Mouse (Mus musculus) Patski (cell line): ENCODE results near the gene Lipt1. TPM values are rescaled to one million over a fixed set of nuclear protein-coding genes. Genes with fewer than 3 reads are reported as not detected.

Experiments
- ATAC-seq: fragments of 100-300 bp; one replicate; pipeline ENCODE4 v1.8.0; 2021
- CTCF ChIA-PET: fragments of 350-600 bp; sonication (Branson Sonifier 250); formaldehyde crosslinking; loops from one replicate; lab custom pipeline; 2022; ENCODE audit warnings: inconsistent platforms; lab: Charles Lee
- POLR2A ChIA-PET: fragments of 350-600 bp; sonication (Branson Sonifier 250); formaldehyde crosslinking; loops from one replicate; lab custom pipeline; 2022; ENCODE audit warnings: antibody characterized with exemption, inconsistent platforms; lab: Charles Lee
- DNase-seq: peaks from one replicate; pipeline ENCODE4 v3.0.0-alpha.2; 2011; ENCODE audit warnings: low read depth, low spot score
- H3K27me3 ChIP-seq: fragments of 371-371 bp; one replicate; pipeline ENCODE4 v1.5.1; 2021
- CTCF ChIP-seq: fragments of 100-300 bp; IDR thresholded peaks from one replicate; pipeline ENCODE4 v1.5.1; 2021
- in situ Hi-C: fragments of 300-500 bp; cut with MboI; formaldehyde crosslinking; loops from 3 replicates; pipeline ENCODE4 v1.11.1; 2018; ENCODE audit warnings: low pct_unique_long_range_greater_than_20kb, mixed read lengths
- polyA plus RNA-seq: library from polyadenylated mRNA; unstranded; gene quantifications from one replicate; pipeline ENCODE4 v1.2.3, GENCODE M21; 2021

The Lipt1 gene
- polyA plus RNA-seq, 1 experiment from 2014 or later = 9.7 TPM

- TF ChIP-seq CTCF = peak; percentile 62
- ATAC-seq = no peak
- CTCF ChIA-PET = interaction anchor here (1.0 to 5.8 kb wide), 5 partner anchors 10 to 99 kb away, joined by 3 to 23 read pairs (median 7); partner anchors contain the start of gene Lipt1
- in situ Hi-C loops = loop anchor here (5.0 kb wide), 1 partner anchor 96 kb away; no protein-coding TSS in a partner anchor
- H3K27me3 ChIP-seq = no peaks in the 10 kb centered on the region
- POLR2A ChIA-PET = interaction anchor here (1.2 kb wide), 1 partner anchor 18 kb away, joined by 3 read pairs; no protein-coding TSS in a partner anchor
- DNase-seq = no peak
Observed at GRCm38 (mm10) chr1:37891400-37891799, 19.9 kb downstream of the Lipt1 start.

- ATAC-seq = no peak
- ChIA-PET POLR2A (no interaction called here), CTCF (no interaction called here)
- no peak for DNase-seq
- no peaks in the 10 kb centered on the region for H3K27me3 ChIP-seq
- TF ChIP-seq CTCF = no peak
- in situ Hi-C loops = loop anchor here (5.0 kb wide), 1 partner anchor 93 kb away; no protein-coding TSS in a partner anchor
Observed at GRCm38 (mm10) chr1:37894606-37895005, 23.1 kb downstream of the Lipt1 start.

- ChIA-PET POLR2A (no interaction called here), CTCF (interaction anchor here (1.4 kb wide), 1 partner anchor 25 kb away, joined by 3 read pairs; no protein-coding TSS in a partner anchor)
- ATAC-seq (no peak), DNase-seq (no peak)
- no peaks in the 10 kb centered on the region for H3K27me3 ChIP-seq
- in situ Hi-C loops = no loop called here
- TF ChIP-seq CTCF = no peak
Observed at GRCm38 (mm10) chr1:37899816-37900215, 28.3 kb downstream of the Lipt1 start.

- TF ChIP-seq CTCF = no peak
- ChIA-PET CTCF (interaction anchor here (1.4 kb wide), 1 partner anchor 25 kb away, joined by 3 read pairs; no protein-coding TSS in a partner anchor), POLR2A (no interaction called here)
- ATAC-seq (no peak), DNase-seq (no peak)
- in situ Hi-C loops = no loop called here
- H3K27me3 ChIP-seq = no peaks in the 10 kb centered on the region
Observed at GRCm38 (mm10) chr1:37900288-37900687, 28.8 kb downstream of the Lipt1 start.

- peak; percentile 65 for TF ChIP-seq CTCF
- CTCF ChIA-PET = interaction anchor here (0.8 to 1.4 kb wide), 7 partner anchors 9 to 83 kb away, joined by 3 to 13 read pairs (median 3); partner anchors contain the start of genes Lyg2, Mitd1 and Mrpl30
- POLR2A ChIA-PET = no interaction called here
- H3K27me3 ChIP-seq = no peaks in the 10 kb centered on the region
- DNase-seq (no peak), ATAC-seq (peak; percentile 67)
- in situ Hi-C loops = no loop called here
Observed at GRCm38 (mm10) chr1:37903178-37903577, 31.6 kb downstream of the Lipt1 start.

- POLR2A ChIA-PET = no interaction called here
Observed at GRCm38 (mm10) chr1:37912751-37913150, 41.2 kb downstream of the Lipt1 start.

GRCm38 (mm10) chr1:37916393-37916792 lies 44.9 kb downstream of the Lipt1 start, which contains the start of gene Lyg2:
Lyg2 (minus strand) TSS chr1:37916493.
- DNase-seq = no peak
- TF ChIP-seq CTCF = no peak
- in situ Hi-C loops = no loop called here

More at GRCm38 (mm10) chr1:37912751-37913150, 41.2 kb downstream of the Lipt1 start:
- DNase-seq = no peak
- in situ Hi-C loops = no loop called here
- no peaks in the 10 kb centered on the region for H3K27me3 ChIP-seq
- no peak for TF ChIP-seq CTCF
- no peak for ATAC-seq
- CTCF ChIA-PET = interaction anchor here (1.0 kb wide), 1 partner anchor 10 kb away, joined by 3 read pairs; no protein-coding TSS in a partner anchor

GRCm38 (mm10) chr1:37917666-37918065 lies 46.1 kb downstream of the Lipt1 start:
- no peak for DNase-seq
- in situ Hi-C loops = no loop called here
- TF ChIP-seq CTCF = no peak
- no peak for ATAC-seq
- ChIA-PET CTCF (no interaction called here), POLR2A (no interaction called here)
- no peaks in the 10 kb centered on the region for H3K27me3 ChIP-seq

More at GRCm38 (mm10) chr1:37916393-37916792, 44.9 kb downstream of the Lipt1 start, which contains the start of gene Lyg2:
- CTCF ChIA-PET = interaction anchor here (1.4 kb wide), 1 partner anchor 13 kb away, joined by 4 read pairs; no protein-coding TSS in a partner anchor
- ATAC-seq = no peak
- POLR2A ChIA-PET = no interaction called here
- H3K27me3 ChIP-seq = no peaks in the 10 kb centered on the region

- peak; percentile 26 for ATAC-seq
- CTCF ChIA-PET = no interaction called here
Observed at GRCm38 (mm10) chr1:37918096-37918495, 46.6 kb downstream of the Lipt1 start.

GRCm38 (mm10) chr1:37922536-37922935 lies 51.0 kb downstream of the Lipt1 start:
- no peak for ATAC-seq
- no peak for TF ChIP-seq CTCF
- in situ Hi-C loops = no loop called here
- H3K27me3 ChIP-seq = no peaks in the 10 kb centered on the region
- DNase-seq = no peak
- ChIA-PET POLR2A (no interaction called here), CTCF (no interaction called here)

More at GRCm38 (mm10) chr1:37918096-37918495, 46.6 kb downstream of the Lipt1 start:
- TF ChIP-seq CTCF = no peak
- in situ Hi-C loops = no loop called here
- no peak for DNase-seq
- no peaks in the 10 kb centered on the region for H3K27me3 ChIP-seq
- POLR2A ChIA-PET = no interaction called here

Other genes with a start within 250 kb of the Lipt1 start
- 3.6 TPM for gene 2010300C02Rik, start 151.7 kb upstream of the Lipt1 start, polyA plus RNA-seq
- 4.1 TPM for gene Tsga10, start 5.3 kb upstream of the Lipt1 start, polyA plus RNA-seq
- gene Mitd1, start 18.7 kb downstream of the Lipt1 start, polyA plus RNA-seq = 22.5 TPM
- 138 TPM for gene Mrpl30, start 18.7 kb downstream of the Lipt1 start, polyA plus RNA-seq
- not detected for gene Lyg2, start 44.8 kb downstream of the Lipt1 start, polyA plus RNA-seq
- gene Lyg1, start 86.0 kb downstream of the Lipt1 start, polyA plus RNA-seq = not detected
- gene Txndc9, start 126.2 kb downstream of the Lipt1 start, polyA plus RNA-seq = 86.1 TPM
- gene Eif5b, start 126.3 kb downstream of the Lipt1 start, polyA plus RNA-seq = 82.7 TPM